Mouse (Mus musculus) heart, postnatal 0 days (tissue): Measurements from ENCODE around the gene Zfp148.

Experiments
- CTCF ChIP-seq: IDR thresholded peaks from 2 replicates; pipeline ENCODE4 v1.5.1; 2016; ENCODE audit warnings: antibody characterized with exemption, control low read depth, low read depth
- EP300 ChIP-seq: IDR thresholded peaks from 2 replicates; pipeline ENCODE4 v1.6.1; 2016; ENCODE audit warnings: antibody characterized with exemption, low read depth

DNA sequence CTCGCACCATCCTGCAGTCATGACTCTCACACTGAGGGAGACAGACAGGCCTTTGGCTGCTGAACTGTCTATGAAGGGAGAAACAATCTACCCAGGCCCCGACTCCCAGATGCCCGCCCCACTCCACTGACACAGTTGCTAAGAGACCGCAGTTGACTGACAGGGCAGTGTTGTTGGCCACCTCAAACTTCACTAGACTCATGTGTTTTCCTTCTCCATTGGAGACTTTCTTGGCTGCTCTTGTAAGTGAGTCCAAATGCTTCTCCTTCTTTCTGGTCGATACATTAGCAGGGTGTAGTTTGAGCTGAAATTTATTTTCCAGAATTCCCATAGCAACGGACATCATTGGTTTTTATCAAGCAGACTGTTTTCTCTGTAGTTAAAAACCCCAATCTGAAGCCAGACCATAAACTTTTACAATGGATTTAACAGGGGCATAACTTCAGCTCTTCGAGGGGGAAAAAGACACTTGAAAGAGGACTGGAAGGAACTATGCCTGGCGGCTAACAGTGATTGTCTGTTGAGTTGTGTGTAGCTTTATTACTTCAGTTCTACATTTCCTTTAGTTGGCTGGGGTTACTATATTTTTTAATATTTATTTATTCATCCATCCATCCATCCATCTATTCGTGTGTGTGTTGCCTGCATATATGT lies 173.2 kb downstream of the Zfp148 start:
- TF ChIP-seq CTCF = no peak
- no peak for TF ChIP-seq EP300
